Mouse (Mus musculus) megakaryocyte, embryonic 14.5 days (primary cell): ENCODE results near the gene Foxp4. TPM values are rescaled to one million over a fixed set of nuclear protein-coding genes. Genes with fewer than 3 reads are reported as not detected.
"Not testable (repeated sequence)": the region's sequence is repeated elsewhere in the genome, so short reads cannot be mapped to it uniquely, and the experiment has no call there.

Experiments
- H3K27me3 ChIP-seq: replicated peaks from 2 replicates; pipeline ENCODE3; 2012; ENCODE audit warnings: inconsistent platforms
- H3K36me3 ChIP-seq: replicated peaks from 2 replicates; pipeline ENCODE3; 2012; ENCODE audit warnings: low read length, inconsistent platforms, mixed read lengths
- H3K4me1 ChIP-seq: 2 replicates; pipeline ENCODE4 v1.6.1; 2012; ENCODE audit warnings: inconsistent platforms
- H3K4me3 ChIP-seq: replicated peaks from 2 replicates; pipeline ENCODE3; 2012; ENCODE audit warnings: moderate library complexity, mild to moderate bottlenecking, inconsistent platforms
- H3K9me3 ChIP-seq: 2 replicates; pipeline ENCODE4 v1.6.1; 2012; ENCODE audit warnings: inconsistent platforms
- FLI1 ChIP-seq: IDR thresholded peaks from 2 replicates; pipeline ENCODE4 v1.6.1; 2012; ENCODE audit warnings: low read length, inconsistent platforms, mixed read lengths
- GATA1 ChIP-seq: IDR thresholded peaks from 3 replicates; pipeline ENCODE4 v1.6.1; 2012; ENCODE audit warnings: mixed read lengths, low read length, inconsistent platforms, borderline replicate concordance
- polyA plus RNA-seq: library from polyadenylated mRNA; stranded (reverse); fragments of >175 nt; gene quantifications from 2 replicates; pipeline ENCODE4 v1.2.3, GENCODE M21; 2012; ENCODE audit warnings: low replicate concordance; ENCODE audit not compliant: insufficient read depth

Foxp4 gene
- polyA plus RNA-seq, 1 experiment = 47.0 TPM

DNA sequence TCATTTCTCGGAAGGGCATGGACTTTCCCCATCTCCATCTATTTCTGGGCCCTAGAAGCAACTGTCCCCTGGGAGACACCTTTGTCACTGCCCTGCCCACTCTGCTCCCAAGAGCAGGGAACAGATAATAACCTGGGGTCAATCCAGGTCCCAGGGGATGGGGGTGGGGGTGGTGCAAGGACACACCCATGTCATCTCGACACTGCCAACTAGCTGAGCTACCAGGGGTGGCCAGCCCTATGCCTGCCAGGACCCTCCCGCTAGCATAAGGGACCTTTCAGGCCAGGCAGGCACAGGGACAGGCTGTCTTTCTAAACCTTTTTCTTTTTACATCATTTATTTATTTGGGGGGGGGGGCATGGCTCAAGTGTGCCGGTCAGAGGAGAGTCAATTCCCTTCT is 61.4 kb downstream of the Foxp4 start:
- TF ChIP-seq GATA1 = no peak
- no peak overlapping the region for H3K4me3 ChIP-seq

DNA sequence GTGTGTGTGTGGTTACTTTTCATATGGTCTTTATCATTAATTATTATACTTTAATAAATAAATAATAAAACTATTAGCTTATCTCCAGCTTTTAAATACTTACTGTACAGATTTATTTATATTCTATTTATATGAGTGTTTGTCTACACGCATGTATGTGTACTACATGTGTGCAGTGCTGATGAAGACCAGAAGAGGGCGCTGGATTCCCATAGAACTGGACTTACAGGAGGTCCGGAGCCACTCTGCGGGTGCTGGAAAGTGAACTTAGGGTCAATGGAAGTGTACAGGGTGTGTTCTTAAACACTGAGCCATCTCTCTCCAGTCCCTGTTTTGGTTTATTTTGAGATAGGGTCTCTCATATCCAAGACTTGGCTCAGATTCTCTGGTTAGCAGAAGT is 68.9 kb downstream of the Foxp4 start:
- Histone ChIP-seq H3K36me3 (no peaks in the 10 kb centered on the region), H3K27me3 (peaks cover 25% of the 10 kb centered on the region), H3K4me3 (no peak overlapping the region), H3K9me3 (peaks cover 7% of the 10 kb centered on the region), H3K4me1 (no peaks in the 10 kb centered on the region)
- no peak for TF ChIP-seq FLI1
- TF ChIP-seq GATA1 = no peak

More for the DNA sequence above, 61.4 kb downstream of the Foxp4 start:
- Histone ChIP-seq H3K4me1 (peaks cover 16% of the 10 kb centered on the region), H3K9me3 (no peaks in the 10 kb centered on the region), H3K27me3 (peaks cover 47% of the 10 kb centered on the region), H3K36me3 (peaks cover 2% of the 10 kb centered on the region)

DNA sequence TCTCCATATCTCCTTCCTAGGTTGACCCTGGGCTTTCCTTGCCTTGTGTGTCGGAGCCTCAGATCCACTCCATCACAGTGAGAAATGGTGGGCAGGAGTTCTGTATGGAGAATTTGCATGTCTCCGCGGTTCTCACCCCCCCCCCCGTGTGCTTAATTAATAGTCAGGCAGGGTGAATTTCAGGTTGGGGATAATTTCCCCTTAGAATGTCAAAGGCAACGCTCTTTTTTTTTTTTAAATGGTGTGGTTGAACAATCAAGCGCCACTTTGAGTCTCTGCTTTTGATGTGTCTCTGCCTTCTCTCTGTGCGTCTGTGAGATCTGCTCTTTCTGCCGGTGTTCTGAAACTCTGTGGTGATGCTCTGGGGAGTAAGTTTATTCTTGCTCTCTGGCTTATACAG is 69.5 kb downstream of the Foxp4 start:
- Histone ChIP-seq H3K4me3 (no peak overlapping the region), H3K9me3 (peaks cover 7% of the 10 kb centered on the region), H3K36me3 (no peaks in the 10 kb centered on the region), H3K27me3 (peaks cover 25% of the 10 kb centered on the region), H3K4me1 (no peaks in the 10 kb centered on the region)
- no peak for TF ChIP-seq FLI1
- TF ChIP-seq GATA1 = no peak

DNA sequence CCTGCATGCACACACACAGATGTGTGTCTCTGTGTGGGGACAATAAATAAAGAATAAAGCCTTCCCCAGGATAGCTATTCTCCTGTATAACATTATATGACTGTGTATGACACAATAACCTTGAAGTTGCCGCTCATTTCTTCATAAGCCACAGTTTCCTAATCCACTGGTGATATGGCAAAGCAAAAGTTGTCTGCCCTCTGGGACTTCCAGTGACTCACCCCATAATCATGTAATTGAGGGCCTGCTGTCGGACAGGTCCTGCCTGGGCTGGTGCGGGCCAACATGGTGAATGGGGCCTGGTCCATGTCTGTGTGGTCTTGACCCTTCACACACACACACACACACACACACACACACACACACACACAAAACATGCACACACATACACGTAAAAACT is 70.7 kb downstream of the Foxp4 start:
- TF ChIP-seq FLI1 (no peak), GATA1 (no peak)
- Histone ChIP-seq H3K4me1 (no peaks in the 10 kb centered on the region), H3K27me3 (peaks cover 21% of the 10 kb centered on the region), H3K4me3 (no peak overlapping the region), H3K9me3 (peaks cover 7% of the 10 kb centered on the region), H3K36me3 (no peaks in the 10 kb centered on the region)

DNA sequence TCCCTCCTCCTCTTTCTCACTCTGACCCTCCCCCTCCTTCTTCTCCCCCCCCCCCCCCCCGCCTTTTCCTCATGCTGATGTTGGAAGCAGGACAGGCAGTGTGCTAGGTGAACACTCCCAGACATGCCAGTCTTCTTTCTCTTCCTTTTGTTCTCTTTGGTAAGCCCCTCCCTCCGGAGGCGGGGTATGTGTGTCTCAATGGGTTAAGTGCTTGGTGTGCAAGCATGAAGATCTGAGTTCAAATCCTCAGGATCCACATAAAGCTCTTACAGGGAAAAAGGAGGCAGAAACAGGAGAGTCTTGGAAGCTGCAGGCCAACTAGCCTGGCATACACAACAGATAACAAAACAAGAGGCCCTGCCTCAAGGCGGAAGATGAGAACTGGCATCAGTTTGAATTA is 71.1 kb downstream of the Foxp4 start:
- H3K9me3 ChIP-seq = peaks cover 7% of the 10 kb centered on the region
- no peak for TF ChIP-seq GATA1
- TF ChIP-seq FLI1 = no peak
- no peaks in the 10 kb centered on the region for H3K4me1 ChIP-seq
- no peaks in the 10 kb centered on the region for H3K36me3 ChIP-seq
- H3K4me3 ChIP-seq = no peak overlapping the region
- H3K27me3 ChIP-seq = peaks cover 21% of the 10 kb centered on the region

DNA sequence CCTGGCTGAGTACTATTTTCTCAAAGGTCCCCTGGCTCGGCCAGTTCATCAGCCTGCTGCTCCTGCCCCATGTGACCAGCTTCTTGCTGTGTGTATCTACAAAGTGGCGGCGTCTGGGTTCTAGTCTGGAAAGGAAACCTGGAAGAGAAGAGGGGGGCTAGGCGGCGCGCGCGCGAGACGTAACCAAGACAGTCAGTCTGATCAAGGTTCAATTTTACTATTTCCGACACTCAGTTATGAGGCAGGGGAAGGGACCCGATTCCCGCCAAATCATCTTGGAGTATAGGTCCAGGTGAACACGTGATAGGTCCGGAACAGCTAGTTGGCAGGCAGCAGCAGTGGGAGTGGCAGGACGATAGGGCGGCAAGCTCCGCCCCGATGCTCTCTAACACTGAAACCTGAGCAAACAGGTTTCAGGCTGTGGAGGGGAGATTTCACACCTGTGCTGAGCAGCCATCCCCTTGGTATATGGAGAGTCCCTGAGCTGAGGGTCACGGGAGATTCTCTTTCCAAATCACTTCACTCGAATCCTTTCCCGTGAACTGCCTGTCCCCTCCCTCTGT is 72.6 kb downstream of the Foxp4 start:
- H3K36me3 ChIP-seq = not testable (repeated sequence)

DNA sequence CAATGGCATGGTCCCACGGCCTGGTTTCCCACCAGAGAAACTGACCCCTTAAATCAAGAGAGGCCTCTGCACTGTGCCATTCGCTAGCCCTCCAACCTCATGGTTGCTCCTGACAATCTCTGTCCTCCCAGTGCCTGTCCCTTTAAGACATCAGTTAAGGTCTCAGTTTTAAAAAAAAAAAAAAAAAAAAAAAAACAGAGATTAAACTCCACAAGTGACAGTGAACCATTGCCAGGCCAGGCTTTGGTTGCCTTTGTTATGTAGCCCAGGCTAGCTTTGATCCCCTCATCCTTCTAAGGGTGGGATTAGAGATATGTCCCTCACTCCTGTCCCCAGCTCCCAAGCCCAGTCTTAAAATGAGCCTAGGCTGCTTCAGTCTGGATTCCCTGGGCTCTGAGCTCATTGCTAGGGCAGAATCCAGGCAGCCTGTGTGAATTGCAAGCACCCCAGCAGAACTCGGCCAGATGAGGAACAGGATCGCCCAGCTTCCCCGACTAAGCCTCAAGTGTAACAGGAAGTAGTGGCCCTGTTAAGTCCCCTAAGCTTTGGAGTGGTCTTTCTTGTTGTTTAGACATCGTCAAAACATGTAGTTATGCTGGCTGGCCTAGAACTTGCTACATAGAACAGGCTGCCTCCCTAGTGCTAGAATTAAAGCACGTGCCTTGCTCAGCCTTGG is 73.7 kb downstream of the Foxp4 start:
- no peak overlapping the region for H3K4me3 ChIP-seq
- peaks cover 6% of the 10 kb centered on the region for H3K9me3 ChIP-seq
- no peaks in the 10 kb centered on the region for H3K4me1 ChIP-seq
- H3K27me3 ChIP-seq = peaks cover 33% of the 10 kb centered on the region
- no peak for TF ChIP-seq FLI1
- TF ChIP-seq GATA1 = no peak
- no peaks in the 10 kb centered on the region for H3K36me3 ChIP-seq

More for the DNA sequence above, 72.6 kb downstream of the Foxp4 start:
- not testable (repeated sequence) for H3K4me3 ChIP-seq, H3K4me1 ChIP-seq, H3K9me3 ChIP-seq
- peaks cover 26% of the 10 kb centered on the region for H3K27me3 ChIP-seq

DNA sequence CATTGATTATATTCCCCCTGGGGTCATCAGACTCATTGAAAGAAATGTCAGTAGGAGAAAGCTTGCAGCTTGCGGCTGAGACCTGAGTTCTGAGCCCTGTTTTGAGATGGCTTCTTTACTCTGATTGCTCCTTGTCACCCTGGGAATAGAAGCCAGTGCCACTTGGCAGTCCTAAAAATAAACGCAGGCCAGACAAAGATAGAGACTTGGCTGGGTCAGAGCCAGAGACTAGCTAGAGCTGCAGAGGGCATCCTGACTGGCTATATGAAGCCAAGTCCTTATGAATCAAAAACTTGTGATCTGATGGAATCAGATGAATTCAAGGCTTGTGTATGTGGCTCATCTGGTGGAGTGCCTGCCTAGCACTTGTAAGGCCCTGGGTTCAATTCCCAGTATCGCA is 74.4 kb downstream of the Foxp4 start:
- no peak for TF ChIP-seq FLI1
- TF ChIP-seq GATA1 = no peak
- H3K9me3 ChIP-seq = 0 out of 2 replicates have a peak, but pooled peaks cover 3% of the 10 kb centered on the region
- no peak overlapping the region for H3K4me3 ChIP-seq
- H3K4me1 ChIP-seq = no peaks in the 10 kb centered on the region
- peaks cover 37% of the 10 kb centered on the region for H3K27me3 ChIP-seq
- no peaks in the 10 kb centered on the region for H3K36me3 ChIP-seq

DNA sequence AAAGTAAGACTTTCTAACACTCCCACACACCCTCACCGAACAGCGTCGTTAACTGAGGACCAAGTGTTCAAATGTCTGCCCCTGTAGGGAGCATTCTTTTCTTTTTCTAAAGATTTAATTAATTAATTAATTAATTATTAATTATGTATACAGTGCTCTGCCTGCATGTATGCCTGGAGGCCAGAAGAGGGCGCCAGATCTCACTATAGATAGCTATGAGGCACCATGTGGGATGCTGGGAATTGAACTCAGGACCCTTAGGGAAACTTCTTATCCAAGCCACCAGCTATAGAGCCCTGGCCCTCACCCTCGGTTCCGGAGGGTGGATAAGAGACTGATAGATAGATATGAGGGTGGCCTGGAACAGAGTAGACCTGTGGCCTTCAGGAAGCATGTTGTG is 76.5 kb downstream of the Foxp4 start:
- Histone ChIP-seq H3K9me3 (peaks cover 12% of the 10 kb centered on the region), H3K27me3 (peaks cover 35% of the 10 kb centered on the region), H3K4me3 (no peak overlapping the region), H3K4me1 (no peaks in the 10 kb centered on the region), H3K36me3 (no peaks in the 10 kb centered on the region)
- no peak for TF ChIP-seq FLI1
- TF ChIP-seq GATA1 = no peak

DNA sequence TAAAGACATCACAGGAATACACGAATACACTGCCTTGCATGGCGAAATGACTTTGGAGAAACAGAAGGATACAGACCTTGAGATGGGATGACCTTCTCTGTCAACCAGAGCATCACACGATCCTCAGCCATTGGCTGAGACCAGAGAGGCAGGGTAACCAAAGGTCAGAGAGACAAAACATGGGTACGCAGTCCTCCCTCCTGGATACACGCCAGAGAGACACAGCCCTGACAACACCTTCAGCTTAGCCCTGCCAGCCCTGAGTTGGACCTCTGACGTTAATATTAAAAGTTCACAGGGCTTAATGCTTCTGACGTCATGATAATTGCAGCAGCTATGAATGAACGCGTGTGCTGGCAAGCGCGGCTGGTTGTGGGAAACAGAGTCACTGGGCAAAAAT is 78.8 kb downstream of the Foxp4 start:
- Histone ChIP-seq H3K27me3 (peaks cover 31% of the 10 kb centered on the region), H3K36me3 (no peaks in the 10 kb centered on the region), H3K9me3 (peaks cover 12% of the 10 kb centered on the region), H3K4me3 (no peak overlapping the region), H3K4me1 (peaks cover 8% of the 10 kb centered on the region)
- TF ChIP-seq GATA1 (no peak), FLI1 (no peak)

DNA sequence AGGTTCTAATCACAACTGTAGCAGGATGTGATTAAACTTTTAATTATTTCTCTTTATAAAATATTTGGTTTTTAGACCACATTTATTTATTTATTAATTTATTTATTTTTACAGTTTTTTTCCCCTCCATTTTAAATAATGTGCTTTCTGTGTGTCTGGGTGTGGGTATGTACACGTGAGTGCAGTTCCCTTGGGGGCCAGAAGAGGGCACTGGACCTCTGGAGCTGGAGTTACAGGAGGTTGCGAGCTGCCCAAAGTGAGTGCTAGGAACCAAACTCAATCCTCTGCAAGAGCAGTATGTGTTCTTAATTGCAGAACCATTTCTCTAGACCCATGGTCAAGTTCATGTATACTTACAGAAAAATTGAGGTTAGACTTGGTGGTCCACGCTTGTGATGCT is 81.0 kb downstream of the Foxp4 start:
- peaks cover 12% of the 10 kb centered on the region for H3K9me3 ChIP-seq
- TF ChIP-seq GATA1 (no peak), FLI1 (no peak)
- H3K36me3 ChIP-seq = no peaks in the 10 kb centered on the region
- H3K4me3 ChIP-seq = no peak overlapping the region
- peaks cover 32% of the 10 kb centered on the region for H3K27me3 ChIP-seq
- peaks cover 8% of the 10 kb centered on the region for H3K4me1 ChIP-seq
